Mouse (Mus musculus): ENCODE measurements around the gene Gm21973. TPM values are rescaled to one million over a fixed set of nuclear protein-coding genes. Genes with fewer than 3 reads are reported as not detected.

Gene Gm21973
- polyA plus RNA-seq, 1 experiment = not detected

- Histone ChIP-seq H3K27ac (ENCODE audit: insufficient read depth, low read length) (no peak overlapping the region), H3K36me3 (ENCODE audit: control insufficient read depth, insufficient read depth, low read length) (no peaks in the 10 kb centered on the region), H3K4me1 (ENCODE audit: control insufficient read depth, insufficient read depth, insufficient read length) (no peaks in the 10 kb centered on the region), H3K4me3 (ENCODE audit: extremely low read depth, insufficient read depth, insufficient read length) (no peak overlapping the region), H3K27me3 (ENCODE audit: control insufficient read depth, insufficient read depth, low read length) (no peaks in the 10 kb centered on the region)
- DNase-seq (ENCODE audit: low read depth in 1 of 2, low spot score in 2 of 2) = no peak
- TF ChIP-seq POLR2A (IDR thresholded peaks at IDR 0.05; ENCODE audit: low read depth, low read length) = no peak
- TF ChIP-seq CTCF (IDR thresholded peaks at IDR 0.05; ENCODE audit: extremely low read depth, insufficient read depth, insufficient read length, insufficient replicate concordance) = no peak
- 92% methylated on average over 3 of the region's 3 CpGs for WGBS
Measured at GRCm38 (mm10) chr15:10299467-10299866, 25.7 kb upstream of the Gm21973 start.

- H3K36me3 ChIP-seq (ENCODE audit: control insufficient read depth, insufficient read depth, low read length) = no peaks in the 10 kb centered on the region
- TF ChIP-seq CTCF (IDR thresholded peaks at IDR 0.05; ENCODE audit: extremely low read depth, insufficient read depth, insufficient read length, insufficient replicate concordance) = no peak
- no peak for TF ChIP-seq POLR2A (IDR thresholded peaks at IDR 0.05; ENCODE audit: low read depth, low read length)
- H3K4me1 ChIP-seq (ENCODE audit: control insufficient read depth, insufficient read depth, insufficient read length) = no peaks in the 10 kb centered on the region
- H3K4me3 ChIP-seq (ENCODE audit: extremely low read depth, insufficient read depth, insufficient read length) = no peak overlapping the region
- DNase-seq (ENCODE audit: low read depth in 1 of 2, low spot score in 2 of 2) = no peak
- no peaks in the 10 kb centered on the region for H3K27me3 ChIP-seq (ENCODE audit: control insufficient read depth, insufficient read depth, low read length)
- 91% methylated on average over 1 of the region's 1 CpGs for WGBS
- H3K27ac ChIP-seq (ENCODE audit: insufficient read depth, low read length) = no peak overlapping the region
Measured at GRCm38 (mm10) chr15:10306461-10306860, 18.7 kb upstream of the Gm21973 start.

GRCm38 (mm10) chr15:10311826-10312225, 13.4 kb upstream of the Gm21973 start:
- H3K27ac ChIP-seq (ENCODE audit: insufficient read depth, low read length) = no peak overlapping the region
- TF ChIP-seq CTCF (IDR thresholded peaks at IDR 0.05; ENCODE audit: extremely low read depth, insufficient read depth, insufficient read length, insufficient replicate concordance) = no peak
- no peak for TF ChIP-seq POLR2A (IDR thresholded peaks at IDR 0.05; ENCODE audit: low read depth, low read length)
- no peak overlapping the region for H3K4me3 ChIP-seq (ENCODE audit: extremely low read depth, insufficient read depth, insufficient read length)
- H3K27me3 ChIP-seq (ENCODE audit: control insufficient read depth, insufficient read depth, low read length) = no peaks in the 10 kb centered on the region
- H3K4me1 ChIP-seq (ENCODE audit: control insufficient read depth, insufficient read depth, insufficient read length) = no peaks in the 10 kb centered on the region
- 70% methylated on average over 5 of the region's 5 CpGs for WGBS
- H3K36me3 ChIP-seq (ENCODE audit: control insufficient read depth, insufficient read depth, low read length) = no peaks in the 10 kb centered on the region
- no peak for DNase-seq (ENCODE audit: low read depth in 1 of 2, low spot score in 2 of 2)

GRCm38 (mm10) chr15:10313522-10314455, 11.4 kb upstream of the Gm21973 start:
- no peak overlapping the region for H3K4me3 ChIP-seq (ENCODE audit: extremely low read depth, insufficient read depth, insufficient read length)
- peak; percentile 40; the same call in 1 of the 2 replicates for TF ChIP-seq CTCF (IDR thresholded peaks at IDR 0.05; ENCODE audit: extremely low read depth, insufficient read depth, insufficient read length, insufficient replicate concordance)
- TF ChIP-seq POLR2A (IDR thresholded peaks at IDR 0.05; ENCODE audit: low read depth, low read length) = no peak
- no peaks in the 10 kb centered on the region for H3K27me3 ChIP-seq (ENCODE audit: control insufficient read depth, insufficient read depth, low read length)
- DNase-seq (ENCODE audit: low read depth in 1 of 2, low spot score in 2 of 2) = peak; percentile 21 to 30
- H3K4me1 ChIP-seq (ENCODE audit: control insufficient read depth, insufficient read depth, insufficient read length) = no peaks in the 10 kb centered on the region
- H3K36me3 ChIP-seq (ENCODE audit: control insufficient read depth, insufficient read depth, low read length) = no peaks in the 10 kb centered on the region
- 50% methylated on average over 7 of the region's 7 CpGs for WGBS
- no peak overlapping the region for H3K27ac ChIP-seq (ENCODE audit: insufficient read depth, low read length)

- H3K4me3 ChIP-seq (ENCODE audit: extremely low read depth, insufficient read depth, insufficient read length) = no peak overlapping the region
- no peaks in the 10 kb centered on the region for H3K27me3 ChIP-seq (ENCODE audit: control insufficient read depth, insufficient read depth, low read length)
- WGBS = 88% methylated on average over 3 of the region's 3 CpGs
- H3K36me3 ChIP-seq (ENCODE audit: control insufficient read depth, insufficient read depth, low read length) = no peaks in the 10 kb centered on the region
- DNase-seq (ENCODE audit: low read depth in 1 of 2, low spot score in 2 of 2) = no peak
- H3K4me1 ChIP-seq (ENCODE audit: control insufficient read depth, insufficient read depth, insufficient read length) = peaks cover 4% of the 10 kb centered on the region
- TF ChIP-seq POLR2A (IDR thresholded peaks at IDR 0.05; ENCODE audit: low read depth, low read length) (no peak), CTCF (IDR thresholded peaks at IDR 0.05; ENCODE audit: extremely low read depth, insufficient read depth, insufficient read length, insufficient replicate concordance) (no peak)
- no peak overlapping the region for H3K27ac ChIP-seq (ENCODE audit: insufficient read depth, low read length)
Measured at GRCm38 (mm10) chr15:10330626-10331025, 5.4 kb downstream of the Gm21973 start.

GRCm38 (mm10) chr15:10332566-10332965, 7.4 kb downstream of the Gm21973 start:
- no peak for TF ChIP-seq CTCF (IDR thresholded peaks at IDR 0.05; ENCODE audit: extremely low read depth, insufficient read depth, insufficient read length, insufficient replicate concordance)
- no peak for TF ChIP-seq POLR2A (IDR thresholded peaks at IDR 0.05; ENCODE audit: low read depth, low read length)
- whole genome bisulfite sequencing = 98% methylated on average over 1 of the region's 1 CpGs
- Histone ChIP-seq H3K27me3 (ENCODE audit: control insufficient read depth, insufficient read depth, low read length) (no peaks in the 10 kb centered on the region), H3K36me3 (ENCODE audit: control insufficient read depth, insufficient read depth, low read length) (no peaks in the 10 kb centered on the region), H3K4me3 (ENCODE audit: extremely low read depth, insufficient read depth, insufficient read length) (no peak overlapping the region), H3K4me1 (ENCODE audit: control insufficient read depth, insufficient read depth, insufficient read length) (peaks cover 2% of the 10 kb centered on the region; the same call in 1 of the 2 replicates), H3K27ac (ENCODE audit: insufficient read depth, low read length) (no peak overlapping the region)
- DNase-seq (ENCODE audit: low read depth in 1 of 2, low spot score in 2 of 2) = no peak

GRCm38 (mm10) chr15:10338606-10339005, 13.4 kb downstream of the Gm21973 start:
- no peaks in the 10 kb centered on the region for H3K4me1 ChIP-seq (ENCODE audit: control insufficient read depth, insufficient read depth, insufficient read length)
- no peaks in the 10 kb centered on the region for H3K27me3 ChIP-seq (ENCODE audit: control insufficient read depth, insufficient read depth, low read length)
- no peak overlapping the region for H3K27ac ChIP-seq (ENCODE audit: insufficient read depth, low read length)
- TF ChIP-seq CTCF (IDR thresholded peaks at IDR 0.05; ENCODE audit: extremely low read depth, insufficient read depth, insufficient read length, insufficient replicate concordance) = no peak
- no peak for DNase-seq (ENCODE audit: low read depth in 1 of 2, low spot score in 2 of 2)
- 87% methylated on average over 3 of the region's 3 CpGs for WGBS
- no peaks in the 10 kb centered on the region for H3K36me3 ChIP-seq (ENCODE audit: control insufficient read depth, insufficient read depth, low read length)
- no peak overlapping the region for H3K4me3 ChIP-seq (ENCODE audit: extremely low read depth, insufficient read depth, insufficient read length)

All from spleen, adult 2 months (tissue).